Mouse (Mus musculus): ENCODE data around the gene Myo18a.

DNA sequence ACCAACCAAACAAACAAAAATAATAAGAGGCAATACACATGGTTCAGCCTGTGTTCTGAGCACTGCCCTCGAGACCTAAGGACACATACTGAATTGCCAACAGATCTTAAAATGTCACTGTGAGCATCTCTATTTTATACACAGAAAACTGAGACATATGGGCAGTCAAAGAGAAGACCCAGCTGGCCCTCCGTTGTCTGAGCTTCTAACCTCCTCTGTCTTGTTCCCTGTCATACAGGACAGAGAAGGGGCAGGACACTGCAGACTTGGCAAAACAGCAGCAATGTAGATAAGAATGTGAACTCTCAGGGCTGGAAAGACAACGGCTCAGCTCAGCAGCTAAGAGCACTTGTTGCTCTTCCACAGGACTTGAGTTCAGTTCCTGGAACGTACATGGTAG is 145.4 kb downstream of the Myo18a start:
- no peak for TF ChIP-seq POLR2A (IDR thresholded peaks at IDR 0.05; ENCODE audit: low read depth, low read length)
- TF ChIP-seq CTCF (conservative IDR thresholded peaks at IDR 0.05; ENCODE audit: insufficient read depth, insufficient read length, low read depth, low read length): no peak

All from kidney, adult 2 months (tissue).